Mouse (Mus musculus): ENCODE results near the gene Duox1. TPM values are rescaled to one million over a fixed set of nuclear protein-coding genes. Genes with fewer than 3 reads are reported as not detected.
"Not testable (repeated sequence)": the region's sequence is repeated elsewhere in the genome, so short reads cannot be mapped to it uniquely, and the experiment has no call there.

The Duox1 gene
- polyA plus RNA-seq, 1 experiment from 2014 or later, result 0.07 TPM

DNA sequence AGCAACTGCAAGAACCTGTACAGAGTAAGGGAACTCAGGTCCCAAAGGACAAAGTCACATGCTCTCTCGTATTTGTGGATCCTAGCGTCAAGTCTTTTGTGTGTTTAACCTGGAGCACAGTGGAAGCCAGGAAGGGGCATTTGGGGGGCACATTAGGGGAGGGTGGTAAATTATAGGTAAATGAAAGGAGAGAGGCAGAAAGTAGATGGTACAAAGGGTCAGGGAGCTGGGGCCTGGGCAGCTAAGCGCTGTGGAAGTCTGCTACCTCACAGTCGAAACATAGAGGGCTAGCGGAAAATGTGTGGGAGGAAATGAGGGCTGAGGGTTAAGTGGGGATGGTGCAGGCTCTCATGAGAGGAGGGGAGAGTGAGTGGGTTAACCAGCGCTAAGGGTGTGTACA is 66.6 kb downstream of the Duox1 start:
- no peak for DNase-seq (ENCODE audit: low spot score)
- Histone ChIP-seq H3K9me3 (no peaks in the 10 kb centered on the region), H3K4me1 (peaks cover 9% of the 10 kb centered on the region), H3K36me3 (replicated peaks) (no peaks in the 10 kb centered on the region), H3K4me3 (no peak overlapping the region), H3K27me3 (replicated peaks; ENCODE audit: low read depth, poor library complexity, severe bottlenecking) (0 out of 2 replicates have a peak, but pooled peaks cover 4% of the 10 kb centered on the region), H3K27ac (replicated peaks) (no peak overlapping the region)
- WGBS, result 78% methylated on average over 6 of the region's 6 CpGs

DNA sequence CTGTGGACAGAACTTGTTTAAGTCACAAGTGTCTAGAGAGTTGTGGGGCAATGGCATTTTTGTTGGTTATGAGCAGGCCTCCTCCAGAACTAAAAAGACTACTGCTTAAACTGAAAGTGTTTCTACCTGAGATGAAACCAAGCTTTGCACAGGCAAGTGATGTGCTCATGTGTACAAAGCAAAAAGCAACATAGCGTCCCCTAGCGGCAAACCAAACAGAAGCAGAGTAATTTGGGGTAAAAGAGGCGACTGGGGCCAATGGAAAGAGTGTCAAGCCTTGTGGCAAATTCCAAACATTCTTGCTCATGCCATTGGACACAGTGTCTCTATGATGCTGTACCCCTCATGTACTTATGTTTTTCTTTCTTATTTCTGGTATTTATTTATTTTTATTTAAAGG is 69.6 kb downstream of the Duox1 start:
- no peak for DNase-seq (ENCODE audit: low spot score)
- Histone ChIP-seq H3K4me3 (no peak overlapping the region), H3K27me3 (replicated peaks; ENCODE audit: low read depth, poor library complexity, severe bottlenecking) (no peaks in the 10 kb centered on the region), H3K9me3 (no peaks in the 10 kb centered on the region), H3K27ac (replicated peaks) (no peak overlapping the region), H3K4me1 (peaks cover 5% of the 10 kb centered on the region), H3K36me3 (replicated peaks) (no peaks in the 10 kb centered on the region)
- WGBS, result 38% methylated on average over 3 of the region's 3 CpGs

DNA sequence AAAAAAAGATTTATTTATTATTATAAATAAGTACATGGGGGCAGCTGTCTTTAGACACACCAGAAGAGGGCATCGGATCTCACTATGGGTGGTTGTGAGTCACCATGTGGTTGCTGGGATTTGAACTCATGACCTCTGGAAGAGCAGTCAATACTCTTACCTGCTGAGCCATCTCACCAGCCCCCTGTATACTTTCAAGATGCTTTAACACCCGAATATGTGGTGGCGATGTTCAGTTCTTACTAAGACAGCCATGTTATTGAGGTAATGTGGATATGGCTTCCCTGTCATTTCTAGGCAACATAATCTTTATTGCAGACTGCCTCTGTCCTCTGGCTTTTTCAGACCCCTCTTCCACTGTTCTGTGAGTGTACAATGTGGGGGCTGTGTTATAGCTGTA is 71.7 kb downstream of the Duox1 start:
- not testable (repeated sequence) for DNase-seq (ENCODE audit: low spot score); H3K9me3 ChIP-seq; H3K4me1 ChIP-seq; H3K4me3 ChIP-seq; H3K27me3 ChIP-seq (replicated peaks; ENCODE audit: low read depth, poor library complexity, severe bottlenecking); H3K36me3 ChIP-seq (replicated peaks); H3K27ac ChIP-seq (replicated peaks)
- 91% methylated on average over 3 of the region's 3 CpGs for WGBS

- Histone ChIP-seq H3K27me3 (replicated peaks; ENCODE audit: low read depth, poor library complexity, severe bottlenecking) (no peaks in the 10 kb centered on the region), H3K4me1 (no peaks in the 10 kb centered on the region), H3K27ac (replicated peaks) (no peak overlapping the region), H3K4me3 (no peak overlapping the region), H3K36me3 (replicated peaks) (no peaks in the 10 kb centered on the region), H3K9me3 (no peaks in the 10 kb centered on the region)
- 87% methylated on average over 1 of the region's 1 CpGs for WGBS
- no peak for DNase-seq (ENCODE audit: low spot score)
Observed at GRCm38 (mm10) chr2:122396150-122396549, 80.7 kb downstream of the Duox1 start.

Other genes with a start within 250 kb of the Duox1 start
- 10.9 TPM in 2 replicates for gene Spg11, start 197.3 kb upstream of the Duox1 start, polyA plus RNA-seq (2016; fragmentation: Nextera tagmentation; extraction: Ambion mirVana)
- gene B2m, start 168.0 kb upstream of the Duox1 start, polyA plus RNA-seq (2016; fragmentation: Nextera tagmentation; extraction: Ambion mirVana), result 104 and 107 TPM in 2 replicates
- 0.11 TPM in 1 of 2 replicates, not detected in the other for gene Trim69, start 155.0 kb upstream of the Duox1 start, polyA plus RNA-seq (2016; fragmentation: Nextera tagmentation; extraction: Ambion mirVana)
- gene Patl2, start 129.5 kb upstream of the Duox1 start, polyA plus RNA-seq (2016; fragmentation: Nextera tagmentation; extraction: Ambion mirVana), result 0.10 TPM in 1 of 2 replicates, not detected in the other
- not detected in 2 replicates for gene Terb2, start 129.4 kb upstream of the Duox1 start, polyA plus RNA-seq (2016; fragmentation: Nextera tagmentation; extraction: Ambion mirVana)
- 23.5 and 23.8 TPM in 2 replicates for gene Sord, start 80.9 kb upstream of the Duox1 start, polyA plus RNA-seq (2016; fragmentation: Nextera tagmentation; extraction: Ambion mirVana)
- gene Duox2, start 17.2 kb upstream of the Duox1 start, polyA plus RNA-seq (2016; fragmentation: Nextera tagmentation; extraction: Ambion mirVana), result not detected in 2 replicates
- gene Duoxa2, start 16.8 kb upstream of the Duox1 start, polyA plus RNA-seq (2016; fragmentation: Nextera tagmentation; extraction: Ambion mirVana), result 0.09 TPM in 1 of 2 replicates, not detected in the other
- gene Duoxa1, start 1.9 kb upstream of the Duox1 start, polyA plus RNA-seq (2016; fragmentation: Nextera tagmentation; extraction: Ambion mirVana), result 0.27 TPM in 1 of 2 replicates, not detected in the other
- 4.7 and 7.6 TPM in 2 replicates for gene Shf, start 53.5 kb downstream of the Duox1 start, polyA plus RNA-seq (2016; fragmentation: Nextera tagmentation; extraction: Ambion mirVana)
- gene Slc28a2, start 110.8 kb downstream of the Duox1 start, polyA plus RNA-seq (2016; fragmentation: Nextera tagmentation; extraction: Ambion mirVana), result 0.10 and 0.19 TPM in 2 replicates
- not detected in 2 replicates for gene Gm14085, start 169.3 kb downstream of the Duox1 start, polyA plus RNA-seq (2016; fragmentation: Nextera tagmentation; extraction: Ambion mirVana)

Measured in embryonic facial prominence, embryonic 10.5 days (tissue).